ENCODE assay signal across 8 mouse cellular contexts in the genomic region with DNA sequence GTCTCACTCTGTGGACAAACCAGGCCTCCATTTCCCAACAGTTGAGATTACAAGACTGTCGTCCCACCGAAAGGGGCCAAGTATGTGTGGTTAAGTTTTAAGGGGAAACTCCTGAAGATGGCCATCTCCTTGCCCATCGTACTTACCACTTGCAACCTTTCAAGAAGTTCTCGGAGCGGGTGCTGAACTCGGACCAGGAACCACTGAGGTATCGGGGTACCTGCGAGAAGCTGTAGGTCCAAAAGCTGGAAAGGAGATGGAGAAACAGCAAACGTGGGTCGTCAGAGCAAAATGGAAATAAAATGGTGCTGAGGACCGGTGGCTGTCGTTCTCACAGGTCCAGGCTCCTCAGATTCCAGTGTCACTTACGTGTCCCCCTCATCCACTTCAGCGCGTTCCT. TPM values are rescaled to one million over a fixed set of nuclear protein-coding genes. Genes with fewer than 3 reads are reported as not detected.
DNase-seq lines count a peak whose midpoint lies in the region; ATAC-seq and TF ChIP-seq lines count a peak whose summit lies in the region.

No protein-coding gene starts in this region.

- peaks cover 6% of the 10 kb centered on the region for H3K4me1 ChIP-seq in liver, adult 2 months (ENCODE audit: control insufficient read depth, insufficient read depth, low read length)
- H3K4me1 ChIP-seq in embryonic facial prominence, embryonic 14.5 days (ENCODE audit: control insufficient read depth, insufficient read depth, low read length): peaks cover 22% of the 10 kb centered on the region
- peaks cover 21% of the 10 kb centered on the region for H3K4me1 ChIP-seq in intestine, embryonic 14.5 days (replicated peaks; ENCODE audit: control insufficient read depth, insufficient read depth, low read length)

- peak overlapping the region; percentile 69 for H3K4me2 ChIP-seq in embryonic facial prominence, embryonic 14.5 days (ENCODE audit: low read depth, low read length)
- peak overlapping the region; percentile 84 for H3K4me2 ChIP-seq in intestine, embryonic 14.5 days (ENCODE audit: low read length)
- peak overlapping the region; percentile 97 for H3K4me2 ChIP-seq in myocyte (ENCODE audit: low read depth)

- no peaks in the 10 kb centered on the region for H3K27me3 ChIP-seq in liver, adult 2 months (ENCODE audit: control insufficient read depth, insufficient read depth, low read length)
- no peaks in the 10 kb centered on the region for H3K27me3 ChIP-seq in embryonic facial prominence, embryonic 14.5 days (replicated peaks; ENCODE audit: control insufficient read depth, insufficient read depth, low read length)
- H3K27me3 ChIP-seq in intestine, embryonic 14.5 days (replicated peaks; ENCODE audit: control insufficient read depth, insufficient read depth, low read length): no peaks in the 10 kb centered on the region
- no peaks in the 10 kb centered on the region for H3K27me3 ChIP-seq in myocyte (ENCODE audit: control insufficient read depth, insufficient read depth, insufficient read length)

- ATAC-seq in embryonic facial prominence, embryonic 14.5 days (ENCODE audit: low read depth): no peak
- no peak for ATAC-seq in intestine, embryonic 14.5 days (replicated peaks; ENCODE audit: low FRiP score, low TSS enrichment, low read depth)

- no peak for TF ChIP-seq POLR2A in liver, adult 2 months (IDR thresholded peaks at IDR 0.05; ENCODE audit: extremely low read depth, insufficient read depth, low read length)
- no peak for TF ChIP-seq POLR2A in myocyte (IDR thresholded peaks at IDR 0.05; ENCODE audit: insufficient read length, low read depth)

- 25% methylated on average over 15 of the region's 15 CpGs for WGBS in liver, adult 2 months
- 11% methylated on average over 14 of the region's 15 CpGs for WGBS in embryonic facial prominence, embryonic 14.5 days
- WGBS in intestine, embryonic 14.5 days: 15% methylated on average over 15 of the region's 15 CpGs

- no peak for TF ChIP-seq CTCF in liver, adult 2 months (IDR thresholded peaks at IDR 0.05; ENCODE audit: low read depth, low read length)

- peak overlapping the region; percentile 84 for H3K4me3 ChIP-seq in liver, adult 2 months (ENCODE audit: insufficient read depth, low read depth, low read length)
- peak overlapping the region; percentile 73 for H3K4me3 ChIP-seq in embryonic facial prominence, embryonic 14.5 days (ENCODE audit: low read depth, low read length)
- peak overlapping the region; percentile 78 for H3K4me3 ChIP-seq in intestine, embryonic 14.5 days (ENCODE audit: low read depth, low read length)
- peak overlapping the region; percentile 99 for H3K4me3 ChIP-seq in myocyte

- H3K27ac ChIP-seq in liver, adult 2 months (replicated peaks; ENCODE audit: insufficient read depth, low read depth, low read length): no peak overlapping the region
- peak overlapping the region; percentile 75; the same call in 1 of the 2 replicates for H3K27ac ChIP-seq in embryonic facial prominence, embryonic 14.5 days (replicated peaks; ENCODE audit: low read depth, low read length)
- H3K27ac ChIP-seq in intestine, embryonic 14.5 days (ENCODE audit: low read depth): 0 out of 2 replicates have a peak overlapping the region, but pooled peaks have one; percentile 34

- H3K36me3 ChIP-seq in liver, adult 2 months (ENCODE audit: control insufficient read depth, insufficient read depth, low read length): no peaks in the 10 kb centered on the region
- H3K36me3 ChIP-seq in embryonic facial prominence, embryonic 14.5 days (ENCODE audit: control insufficient read depth, insufficient read depth, low read length): peaks cover 20% of the 10 kb centered on the region; the same call in 1 of the 2 replicates
- peaks cover 18% of the 10 kb centered on the region for H3K36me3 ChIP-seq in intestine, embryonic 14.5 days (ENCODE audit: control insufficient read depth, insufficient read depth, low read length)
- peaks cover 3% of the 10 kb centered on the region for H3K36me3 ChIP-seq in myocyte (ENCODE audit: control insufficient read depth, insufficient read depth)

- peaks cover 16% of the 10 kb centered on the region for H3K79me2 ChIP-seq in liver, adult 2 months (ENCODE audit: control insufficient read depth, insufficient read depth, low read length)
- H3K79me2 ChIP-seq in myocyte (ENCODE audit: control insufficient read depth, insufficient read depth): peaks cover 66% of the 10 kb centered on the region

- DNase-seq in liver, adult 2 months (ENCODE audit: extremely low read depth, low read depth, low spot score): no peak
- no peak for DNase-seq in liver
- no peak for DNase-seq in embryonic facial prominence, embryonic 14.5 days (ENCODE audit: low spot score)
- DNase-seq in intestine, embryonic 14.5 days (ENCODE audit: low spot score): no peak
- no peak for DNase-seq in gastrocnemius, postnatal 25 days
- DNase-seq in cerebellum, adult 11-12 months: no peak
- no peak for DNase-seq in thymus, postnatal 4 days

- H3K9me3 ChIP-seq in embryonic facial prominence, embryonic 14.5 days (ENCODE audit: control insufficient read depth, low read length): no peaks in the 10 kb centered on the region
- H3K9me3 ChIP-seq in intestine, embryonic 14.5 days (ENCODE audit: control insufficient read depth, low read length): no peaks in the 10 kb centered on the region

- H3K9ac ChIP-seq in liver, adult 2 months (ENCODE audit: low read depth, low read length): peak overlapping the region; percentile 74; the same call in 1 of the 2 replicates
- H3K9ac ChIP-seq in embryonic facial prominence, embryonic 14.5 days (ENCODE audit: low read depth, low read length): peak overlapping the region; percentile 86
- peak overlapping the region; percentile 92 for H3K9ac ChIP-seq in intestine, embryonic 14.5 days (ENCODE audit: low read length)

- peak overlapping the region; percentile 12 for H3ac ChIP-seq in myocyte (ENCODE audit: control insufficient read depth, insufficient read length)

TF ChIP-seq in myocyte, 11 proteins besides CTCF, POLR2A, EP300 and RAD21:
- TF ChIP-seq CEBPB (IDR thresholded peaks at IDR 0.05; ENCODE audit: insufficient read depth, poor library complexity, severe bottlenecking) (no peak), MAX (IDR thresholded peaks at IDR 0.05; ENCODE audit: low read depth) (no peak), MYOG (IDR thresholded peaks at IDR 0.05; ENCODE audit: control insufficient read depth in 1 of 3, insufficient read depth in 1 of 3, insufficient read length in 2 of 3, low read depth in 2 of 3) (no peak)
TF ChIP-seq in myocyte: peak in this region for 0.

RNA-seq across cellular contexts. Expression of a gene that starts 1.8 kb away (rescaled TPM):
- total RNA-seq in liver, adult 2 months (2014; rRNA removed): 5.6 and 6.4 TPM in 2 replicates
- 10.7 and 11.2 TPM in 2 replicates for polyA plus RNA-seq in liver, adult 2 months (2012; rRNA removed)
- 18.4 and 19.8 TPM in 2 replicates for polyA plus RNA-seq in embryonic facial prominence, embryonic 14.5 days (2014; fragmentation: Nextera tagmentation; extraction: Ambion mirVana)
- 26.8 and 31.8 TPM in 2 replicates for polyA plus RNA-seq in intestine, embryonic 14.5 days (2014; fragmentation: Nextera tagmentation; extraction: Ambion mirVana)
- polyA plus RNA-seq in myocyte (2012; fragmentation: generic; extraction: Trizol): 9.1 TPM
- total RNA-seq in gastrocnemius, postnatal 25 days (2021): 1 to 10 TPM; 3.4 to 3.7 TPM

RNA-seq across cellular contexts. Expression of a gene that starts 1.9 kb away (rescaled TPM):
- 3.7 and 6.2 TPM in 2 replicates for total RNA-seq in liver, adult 2 months (2014; rRNA removed)
- polyA plus RNA-seq in liver, adult 2 months (2012; rRNA removed): 23.5 and 35.4 TPM in 2 replicates
- polyA plus RNA-seq in embryonic facial prominence, embryonic 14.5 days (2014; fragmentation: Nextera tagmentation; extraction: Ambion mirVana): 111 and 133 TPM in 2 replicates
- 176 and 192 TPM in 2 replicates for polyA plus RNA-seq in intestine, embryonic 14.5 days (2014; fragmentation: Nextera tagmentation; extraction: Ambion mirVana)
- 119 TPM for polyA plus RNA-seq in myocyte (2012; fragmentation: generic; extraction: Trizol)
- 10 to 100 TPM; 12.2 to 12.7 TPM for total RNA-seq in gastrocnemius, postnatal 25 days (2021)

RNA-seq across cellular contexts. Expression of a gene that starts 18.3 kb away (rescaled TPM):
- total RNA-seq in liver, adult 2 months (2014; rRNA removed): under 0.01 TPM in 1 of 2 replicates, not detected in the other
- 0.11 and 0.17 TPM in 2 replicates for polyA plus RNA-seq in liver, adult 2 months (2012; rRNA removed)
- 7.3 and 8.6 TPM in 2 replicates for polyA plus RNA-seq in embryonic facial prominence, embryonic 14.5 days (2014; fragmentation: Nextera tagmentation; extraction: Ambion mirVana)
- polyA plus RNA-seq in intestine, embryonic 14.5 days (2014; fragmentation: Nextera tagmentation; extraction: Ambion mirVana): 4.0 and 4.9 TPM in 2 replicates
- polyA plus RNA-seq in myocyte (2012; fragmentation: generic; extraction: Trizol): 0.36 TPM
- under 1 TPM; 0.35 to 0.69 TPM for total RNA-seq in gastrocnemius, postnatal 25 days (2021)

RNA-seq across cellular contexts. Expression of a gene that starts 27.4 kb away (rescaled TPM):
- total RNA-seq in liver, adult 2 months (2014; rRNA removed): 0.18 and 0.20 TPM in 2 replicates
- polyA plus RNA-seq in liver, adult 2 months (2012; rRNA removed): 0.40 and 0.46 TPM in 2 replicates
- polyA plus RNA-seq in embryonic facial prominence, embryonic 14.5 days (2014; fragmentation: Nextera tagmentation; extraction: Ambion mirVana): 15.6 and 17.7 TPM in 2 replicates
- polyA plus RNA-seq in intestine, embryonic 14.5 days (2014; fragmentation: Nextera tagmentation; extraction: Ambion mirVana): 7.3 and 8.2 TPM in 2 replicates
- 6.6 TPM for polyA plus RNA-seq in myocyte (2012; fragmentation: generic; extraction: Trizol)
- 100 to 1,000 TPM; 365 to 378 TPM for total RNA-seq in gastrocnemius, postnatal 25 days (2021)

RNA-seq across cellular contexts. Expression of a gene that starts 29.4 kb away (rescaled TPM):
- total RNA-seq in liver, adult 2 months (2014; rRNA removed): under 0.01 and 0.09 TPM in 2 replicates
- 0.02 TPM in 2 replicates for polyA plus RNA-seq in liver, adult 2 months (2012; rRNA removed)
- 6.2 and 6.5 TPM in 2 replicates for polyA plus RNA-seq in embryonic facial prominence, embryonic 14.5 days (2014; fragmentation: Nextera tagmentation; extraction: Ambion mirVana)
- polyA plus RNA-seq in intestine, embryonic 14.5 days (2014; fragmentation: Nextera tagmentation; extraction: Ambion mirVana): 0.98 and 1.9 TPM in 2 replicates
- polyA plus RNA-seq in myocyte (2012; fragmentation: generic; extraction: Trizol): 0.24 TPM
- total RNA-seq in gastrocnemius, postnatal 25 days (2021): under 1 TPM; 0.03 to 0.48 TPM
